Mouse (Mus musculus) ES-CJ7 (cell line): Measurements from ENCODE around the gene Prkg1.
"Not testable (repeated sequence)": the region's sequence is repeated elsewhere in the genome, so short reads cannot be mapped to it uniquely, and the experiment has no call there.

Experiments used
- DNase-seq: peaks from one replicate; pipeline ENCODE4 v3.0.0; 2011; ENCODE audit warnings: low read depth, low spot score

The Prkg1 gene

DNA sequence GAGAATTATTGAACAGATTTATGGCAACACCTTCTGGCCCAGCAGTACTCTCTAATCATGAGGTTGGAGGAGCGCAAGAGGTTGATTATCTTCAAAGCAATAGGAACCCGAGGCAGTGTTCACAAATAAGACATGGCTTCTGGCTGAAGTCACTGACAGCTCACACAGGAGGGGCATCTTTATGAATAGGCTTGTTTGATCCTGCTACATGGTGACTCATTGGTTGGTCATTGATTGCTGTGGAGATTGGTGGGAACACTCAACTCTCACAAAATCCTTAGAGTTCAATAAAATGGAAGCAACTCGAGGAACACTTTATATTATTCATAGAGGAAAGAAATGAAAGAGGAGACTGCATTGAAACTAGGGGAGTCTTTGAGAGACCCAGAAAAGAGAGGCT lies 322.5 kb downstream of the Prkg1 start:
- no peak for DNase-seq

DNA sequence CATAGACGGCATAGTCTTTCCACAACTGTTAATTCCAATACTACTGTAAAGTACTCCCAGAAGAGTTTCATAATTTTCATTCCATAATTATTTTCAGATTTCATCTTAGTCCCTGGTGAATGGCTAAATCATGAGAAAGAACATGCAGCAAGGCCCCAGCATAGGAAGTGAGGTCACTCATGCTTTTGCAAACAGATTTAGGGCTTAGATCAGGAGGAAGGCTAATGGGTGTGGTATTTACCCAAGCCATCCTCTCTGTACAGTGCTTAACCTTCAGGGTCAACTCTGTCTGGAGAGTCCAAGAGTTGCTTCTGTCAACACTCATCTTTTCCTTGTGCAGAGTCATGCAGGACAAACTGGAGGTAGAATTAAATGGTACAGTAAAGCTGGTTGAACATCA lies 331.4 kb downstream of the Prkg1 start:
- no peak for DNase-seq

DNA sequence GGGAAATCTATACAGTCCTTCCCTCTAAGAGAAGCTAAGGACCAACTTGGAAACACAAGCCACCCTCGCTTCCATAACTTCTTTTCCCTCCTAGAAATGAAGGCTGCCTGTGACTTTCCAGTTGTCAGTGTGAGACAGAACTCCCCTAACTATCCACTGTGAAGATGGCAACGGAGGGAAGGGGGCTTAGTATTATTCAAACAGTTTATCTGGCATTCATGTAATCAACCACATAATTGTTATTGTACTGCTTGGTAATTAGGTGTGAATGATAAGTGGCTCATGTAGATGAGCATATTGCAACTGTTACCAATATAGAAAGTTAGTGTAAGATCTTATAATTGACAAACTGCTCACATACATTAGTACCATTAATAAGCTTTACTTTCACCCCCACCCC lies 333.4 kb downstream of the Prkg1 start:
- DNase-seq: no peak

GRCm38 (mm10) chr19:31426142-31426541 lies 338.7 kb downstream of the Prkg1 start:
- peak; percentile 67 for DNase-seq

DNA sequence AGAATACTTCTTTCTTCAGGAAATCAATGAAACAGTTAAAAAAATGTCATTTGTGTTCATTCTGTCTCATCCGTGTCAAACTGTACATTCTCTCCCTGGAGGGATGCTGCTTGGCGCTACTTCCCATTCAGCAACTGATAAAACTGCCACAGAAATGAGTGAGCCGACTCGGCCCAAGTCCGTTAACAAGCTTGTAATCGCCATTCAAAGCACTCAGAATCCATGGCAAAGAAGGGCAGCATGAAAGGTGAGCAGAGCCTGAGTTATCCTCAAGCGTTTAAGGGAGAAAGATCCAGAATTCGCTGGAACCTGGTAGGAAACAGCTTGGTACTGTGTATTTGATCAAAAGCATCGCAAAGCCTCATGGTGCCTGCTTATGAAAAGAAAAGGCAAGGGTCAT lies 339.6 kb downstream of the Prkg1 start:
- no peak for DNase-seq

DNA sequence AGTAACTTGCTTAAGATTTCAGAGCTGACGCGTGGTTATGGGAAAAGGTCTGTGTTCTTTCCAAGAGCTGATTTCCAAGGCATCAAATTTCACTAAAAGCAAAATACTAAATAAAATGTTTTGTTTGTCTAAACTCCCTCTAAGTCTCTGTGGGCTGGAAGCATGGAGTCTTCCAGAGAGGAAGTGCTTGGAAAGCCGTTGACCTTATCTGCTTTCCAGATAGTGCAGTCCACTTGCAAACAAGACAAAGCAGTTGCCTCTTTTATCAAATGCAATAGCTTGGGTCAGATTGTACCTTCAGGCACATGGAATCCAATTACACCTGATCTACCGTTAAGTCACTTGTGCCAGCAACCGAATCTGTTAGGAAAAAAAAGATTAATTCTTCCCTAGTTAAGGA lies 340.5 kb downstream of the Prkg1 start:
- DNase-seq: no peak

- DNase-seq: no peak
These were observed 351.3 kb downstream of the Prkg1 start for GRCm38 (mm10) chr19:31413571-31413970.

DNA sequence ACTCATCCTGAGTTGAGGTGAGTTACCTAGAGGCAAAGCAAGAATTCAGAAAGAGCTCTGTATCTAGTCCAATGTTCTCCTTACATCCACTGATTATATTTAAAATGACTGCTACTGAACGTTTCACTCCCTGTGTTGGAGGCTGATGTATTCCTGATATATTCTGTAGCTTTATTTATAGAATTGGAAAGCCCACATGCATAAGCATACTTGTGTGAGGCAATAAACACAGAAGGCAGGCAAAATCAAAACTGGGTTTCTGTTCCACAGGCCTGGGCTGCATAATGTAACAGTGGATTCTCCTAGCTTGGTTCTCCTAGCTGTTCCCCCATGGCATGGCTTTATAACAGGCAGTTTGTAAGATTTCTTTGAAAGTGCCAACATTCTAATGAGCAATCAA lies 368.7 kb downstream of the Prkg1 start:
- DNase-seq: no peak

DNA sequence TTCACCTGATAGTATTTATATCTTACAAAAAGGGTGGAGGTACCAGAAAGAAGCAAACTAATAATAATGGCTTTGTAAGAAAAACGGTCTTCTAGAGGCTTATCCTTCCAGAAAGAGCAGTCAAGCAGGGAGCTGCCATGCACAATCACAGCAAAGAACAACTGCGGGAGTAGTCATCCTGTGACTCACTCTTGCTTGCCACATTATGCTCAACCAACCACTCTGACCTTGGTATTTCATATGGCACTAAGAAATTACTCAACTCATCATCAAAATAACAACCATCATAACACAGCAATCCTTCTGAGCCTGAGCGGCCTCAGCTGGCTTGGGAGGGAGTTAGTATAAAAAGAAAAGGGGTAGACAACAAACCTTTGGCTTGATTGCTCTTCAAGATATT lies 379.5 kb downstream of the Prkg1 start:
- DNase-seq: no peak

GRCm38 (mm10) chr19:31383881-31384280 lies 381.0 kb downstream of the Prkg1 start:
- no peak for DNase-seq

DNA sequence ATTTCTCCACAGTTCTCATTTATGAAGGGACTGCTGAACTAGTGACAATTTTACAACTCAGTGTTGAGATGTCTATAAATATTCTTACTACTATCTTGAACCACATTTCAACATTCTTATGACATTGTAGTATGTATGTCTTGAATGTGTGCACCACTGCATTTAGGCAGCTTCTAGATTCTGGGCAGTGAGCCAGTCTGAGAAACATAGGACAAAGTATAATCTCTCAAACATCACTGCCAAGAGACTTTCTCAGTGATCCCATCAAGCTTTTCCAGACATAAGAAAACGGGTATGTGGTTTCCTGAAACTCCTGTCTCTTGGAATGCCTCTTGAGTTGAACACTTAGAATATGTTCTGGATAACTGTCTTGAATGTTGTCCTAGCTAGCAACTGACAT lies 394.7 kb downstream of the Prkg1 start:
- no peak for DNase-seq

DNA sequence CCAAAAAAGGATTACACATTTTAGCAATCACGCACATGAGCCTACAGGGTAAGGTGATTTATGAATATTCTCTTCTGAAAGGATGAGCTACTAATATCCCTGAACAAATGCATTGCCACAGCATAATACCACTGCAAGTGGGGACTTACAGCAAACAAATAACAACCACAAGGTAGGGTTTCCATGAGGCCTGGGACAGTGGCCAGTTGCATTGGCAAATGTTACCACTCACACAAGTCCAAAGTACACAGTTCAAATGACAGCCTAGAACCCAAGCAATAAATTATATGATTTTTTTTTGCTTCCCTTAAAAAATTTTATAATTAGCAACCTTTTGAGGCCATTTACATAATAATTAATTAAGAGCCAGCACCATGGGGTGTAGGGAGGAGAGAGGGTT lies 395.7 kb downstream of the Prkg1 start:
- no peak for DNase-seq

DNA sequence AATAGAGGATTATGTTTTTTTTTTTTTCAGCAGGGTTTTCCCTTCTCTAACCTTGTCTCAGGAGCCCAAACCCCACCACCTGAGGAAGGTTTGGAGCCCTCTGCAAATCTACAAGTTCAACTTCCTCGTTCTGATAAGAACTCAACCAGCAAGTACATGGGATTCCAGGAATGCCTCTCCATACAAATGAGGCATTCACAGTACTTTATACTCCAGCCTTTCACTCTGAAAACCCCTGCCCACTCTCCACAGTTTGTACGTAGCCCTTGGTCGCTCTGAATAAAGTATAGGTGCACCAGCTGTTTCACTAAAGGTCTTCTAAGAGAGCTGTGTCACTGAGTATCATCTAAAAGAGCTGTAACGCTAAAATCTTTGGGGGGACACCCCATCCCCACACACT lies 402.8 kb downstream of the Prkg1 start:
- no peak for DNase-seq

GRCm38 (mm10) chr19:31361575-31361974 lies 403.3 kb downstream of the Prkg1 start:
- DNase-seq: no peak

DNA sequence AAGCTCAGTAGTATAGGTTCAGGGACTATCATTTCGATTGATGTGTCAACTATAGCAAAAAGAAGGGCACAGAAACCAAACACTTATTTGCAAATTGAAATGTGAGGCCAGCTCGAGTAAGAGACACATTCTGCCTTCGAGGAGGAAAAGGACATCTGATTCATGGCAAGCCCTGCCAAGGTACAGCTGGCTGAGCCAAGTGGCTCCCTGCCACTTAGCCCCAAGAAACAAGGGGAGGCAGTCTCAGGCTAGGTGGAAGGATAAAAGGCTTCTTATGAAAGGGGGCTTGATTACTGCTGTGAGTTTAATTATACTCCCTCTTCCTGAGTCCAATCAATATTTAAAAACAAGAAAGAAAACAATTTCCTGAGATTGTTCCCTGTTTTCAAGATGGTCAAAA lies 403.7 kb downstream of the Prkg1 start:
- no peak for DNase-seq

- DNase-seq: no peak
These were observed 409.9 kb downstream of the Prkg1 start for GRCm38 (mm10) chr19:31354959-31355358.

DNA sequence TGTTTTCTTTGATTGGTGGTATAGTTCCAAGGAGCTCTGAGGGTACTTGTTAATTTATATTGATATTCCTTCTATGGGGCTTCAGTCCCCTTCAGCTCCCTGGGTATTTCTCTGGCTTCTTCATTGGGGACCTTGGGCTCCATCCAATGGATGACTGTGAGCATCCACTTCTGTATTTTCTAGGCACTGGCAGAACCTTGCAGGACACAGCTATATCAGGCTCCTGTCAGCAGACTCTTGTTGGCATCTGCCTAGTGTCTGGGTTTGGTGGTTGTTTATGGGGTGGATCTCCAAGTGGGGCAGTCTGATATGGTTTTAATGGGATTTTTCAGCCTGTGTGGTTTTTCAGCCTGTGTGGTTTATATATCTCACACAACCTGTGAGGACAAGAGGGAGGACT lies 412.0 kb downstream of the Prkg1 start:
- not testable (repeated sequence) for DNase-seq

DNA sequence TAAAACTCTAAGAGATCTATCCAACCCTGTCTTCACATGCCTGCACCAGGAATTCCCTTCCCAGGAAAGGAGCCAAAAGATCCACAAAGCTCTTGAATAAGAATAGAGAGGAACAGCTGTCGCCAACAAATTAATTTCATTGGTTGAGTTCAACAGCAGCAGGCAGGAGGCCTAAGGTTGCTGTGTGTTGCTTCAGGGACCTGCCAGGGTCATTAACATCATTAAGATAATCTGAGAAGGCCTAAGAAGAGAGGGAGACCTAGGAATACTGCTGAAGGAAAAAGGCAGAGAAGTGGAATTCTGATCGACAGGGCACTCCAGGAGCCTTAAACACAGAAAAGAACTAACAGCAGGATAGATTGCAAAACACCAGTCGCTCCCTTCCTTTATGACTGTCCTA lies 413.0 kb downstream of the Prkg1 start:
- DNase-seq: no peak

GRCm38 (mm10) chr19:31342150-31342549 lies 422.7 kb downstream of the Prkg1 start:
- DNase-seq: peak; percentile 64

DNA sequence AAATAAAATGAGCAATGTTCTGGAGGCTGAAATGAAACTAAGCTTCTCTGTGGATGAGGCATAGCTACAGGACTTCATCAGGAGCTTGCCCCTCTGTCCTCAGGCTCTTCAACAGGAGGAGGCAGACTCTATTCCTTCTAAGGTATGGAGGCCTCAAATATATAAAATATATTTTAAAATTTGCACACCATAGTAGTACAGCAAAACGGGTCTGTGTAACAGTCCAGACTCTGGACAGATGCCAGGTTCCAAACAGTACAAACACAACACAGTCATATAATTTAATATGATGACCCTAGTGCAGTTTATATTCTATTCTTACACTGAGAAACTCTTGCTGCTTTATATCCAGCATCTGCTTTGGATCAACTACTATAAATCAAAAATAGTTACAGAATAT lies 423.9 kb downstream of the Prkg1 start:
- DNase-seq: no peak

DNA sequence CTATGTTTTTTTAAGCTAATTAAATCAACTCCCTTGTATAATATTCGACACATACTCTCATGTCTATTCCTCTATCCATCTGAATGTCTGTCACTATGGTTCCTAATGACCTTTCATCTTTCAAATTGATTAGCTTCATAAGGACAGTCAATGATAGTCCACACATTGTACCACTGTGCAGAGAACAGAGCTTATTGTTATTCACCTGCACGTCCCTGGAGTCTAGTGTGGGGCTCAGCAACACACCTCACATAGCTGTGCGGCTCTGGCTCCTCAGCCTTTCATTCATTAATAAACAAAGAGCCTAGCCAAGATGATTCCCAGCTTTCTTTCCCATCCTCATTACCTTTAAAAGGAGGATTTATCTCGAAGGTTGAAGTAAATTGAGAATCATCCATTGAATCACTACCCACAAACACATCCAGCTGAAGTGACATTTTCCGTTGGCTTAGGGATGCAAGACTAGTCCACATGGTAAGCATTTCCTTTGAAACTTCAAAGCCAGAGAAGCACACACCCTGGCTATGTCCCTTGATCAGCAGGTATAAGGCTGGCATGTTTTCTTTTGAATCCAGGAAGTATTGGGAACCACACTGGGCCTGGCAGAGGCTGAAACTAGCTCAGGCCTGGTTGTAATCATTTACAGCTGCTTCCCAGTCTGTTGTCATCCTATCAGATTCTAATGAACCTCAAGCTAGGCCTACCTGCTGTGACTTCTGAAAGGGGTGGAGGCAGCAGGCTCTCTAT lies 426.3 kb downstream of the Prkg1 start:
- DNase-seq: no peak

DNA sequence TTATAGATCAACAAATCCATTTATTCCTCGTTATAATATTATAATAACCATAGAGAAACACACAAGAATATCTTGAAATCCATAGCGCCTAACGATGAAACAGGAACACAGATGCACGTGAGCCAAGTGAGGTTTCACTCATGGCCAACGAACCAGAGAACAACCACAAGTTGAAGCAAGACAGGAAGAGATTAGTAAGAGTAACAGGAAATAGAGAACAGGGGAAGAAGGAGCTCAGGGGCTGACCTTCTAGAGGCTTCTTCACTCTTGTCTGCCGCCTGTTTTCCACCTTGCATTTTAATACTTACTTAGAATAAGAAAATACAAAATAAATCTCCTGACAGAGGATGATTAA lies 427.0 kb downstream of the Prkg1 start:
- no peak for DNase-seq

DNA sequence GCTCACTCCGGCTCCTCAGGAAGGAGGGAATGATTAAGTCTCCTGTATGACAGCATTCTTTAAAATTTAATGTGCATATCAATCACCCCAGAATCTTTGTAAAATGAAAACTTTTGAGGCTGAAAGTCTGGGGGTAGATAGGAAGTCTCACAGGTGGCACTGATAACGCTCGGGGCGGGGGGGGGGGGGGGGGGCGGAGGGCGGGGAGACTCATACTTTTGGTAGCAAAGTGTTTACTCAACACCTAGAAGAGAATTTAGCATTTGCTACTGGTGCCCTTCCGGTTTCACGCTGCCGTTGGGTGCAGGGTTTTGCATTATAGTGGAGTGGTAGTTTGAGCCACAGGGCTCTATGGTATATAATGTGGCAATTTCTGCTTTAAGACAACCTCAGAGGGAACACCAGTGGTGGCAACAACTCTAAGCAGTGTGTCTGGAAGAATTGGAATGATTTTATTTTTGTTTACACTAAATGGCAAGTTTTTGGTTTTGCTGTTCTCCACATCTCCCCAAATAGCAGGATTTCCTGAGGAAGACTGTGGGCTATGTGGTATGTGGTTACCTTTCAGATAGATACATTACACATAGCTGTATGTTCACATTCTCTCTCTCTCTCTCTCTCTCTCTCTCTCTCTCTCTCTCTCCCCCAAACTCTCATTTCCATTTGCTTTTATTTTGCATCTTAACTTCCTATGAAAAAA lies 427.5 kb downstream of the Prkg1 start:
- DNase-seq: no peak

DNA sequence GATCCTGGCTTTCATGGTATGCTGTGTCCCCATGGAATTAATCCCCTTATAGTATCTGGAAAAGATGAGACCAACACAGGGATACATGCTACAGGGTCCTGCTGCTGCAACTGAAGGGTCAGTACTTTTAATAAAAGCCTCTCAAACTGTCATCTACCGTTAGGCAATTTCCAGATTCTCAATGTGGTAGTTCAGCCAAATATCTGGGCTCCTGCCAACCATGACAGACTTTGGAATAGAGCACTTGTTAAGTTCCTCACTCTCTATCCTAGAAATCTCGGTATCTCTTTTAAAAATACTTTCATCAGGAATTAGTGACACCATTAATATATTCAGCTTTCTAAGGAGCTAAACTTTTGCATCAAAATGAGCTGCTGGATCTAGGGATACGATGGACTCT lies 428.5 kb downstream of the Prkg1 start:
- DNase-seq: no peak
